Mouse (Mus musculus) intestine, embryonic 14.5 days (tissue): Measurements from ENCODE around the gene Flrt2. TPM values are rescaled to one million over a fixed set of nuclear protein-coding genes. Genes with fewer than 3 reads are reported as not detected.

Source experiments
- ATAC-seq: fragments of 200-750 bp; cut with Nextera tagmentation; replicated peaks from 2 replicates; pipeline ENCODE4 v1.8.0; 2017; ENCODE audit warnings: low read depth, moderate number of reproducible peaks, moderate TSS enrichment, moderate library complexity; ENCODE audit not compliant: low FRiP score, low TSS enrichment
- DNase-seq: peaks from one replicate; pipeline ENCODE4 v3.0.0-alpha.2; 2018; ENCODE audit warnings: low spot score
- H3K27ac ChIP-seq: fragments of 300-500 bp; sonication (generic); 2 replicates; pipeline ENCODE4 v1.5.1; 2014; ENCODE audit warnings: low read depth, mild to moderate bottlenecking, control low read depth
- H3K27me3 ChIP-seq: fragments of 300-500 bp; sonication (generic); replicated peaks from 2 replicates; pipeline ENCODE4 v1.6.1; 2014; ENCODE audit warnings: low read length, control low read depth; ENCODE audit not compliant: control insufficient read depth, insufficient read depth
- H3K36me3 ChIP-seq: fragments of 300-500 bp; sonication (generic); 2 replicates; pipeline ENCODE4 v1.6.1; 2014; ENCODE audit warnings: low read length, control low read depth; ENCODE audit not compliant: control insufficient read depth, insufficient read depth
- H3K4me1 ChIP-seq: fragments of 300-500 bp; sonication (generic); replicated peaks from 2 replicates; pipeline ENCODE4 v1.6.1; 2014; ENCODE audit warnings: low read length, control low read depth, mixed read lengths; ENCODE audit not compliant: control insufficient read depth, insufficient read depth
- H3K4me2 ChIP-seq: fragments of 300-500 bp; sonication (generic); 2 replicates; pipeline ENCODE4 v1.6.1; 2014; ENCODE audit warnings: low read length
- H3K4me3 ChIP-seq: fragments of 300-500 bp; sonication (generic); 2 replicates; pipeline ENCODE4 v1.5.1; 2014; ENCODE audit warnings: low read depth, low read length, control low read depth, mixed read lengths
- H3K9ac ChIP-seq: fragments of 300-500 bp; sonication (generic); 2 replicates; pipeline ENCODE4 v1.6.1; 2014; ENCODE audit warnings: mild to moderate bottlenecking, low read length
- H3K9me3 ChIP-seq: fragments of 300-500 bp; sonication (generic); 2 replicates; pipeline ENCODE4 v1.6.1; 2016; ENCODE audit warnings: low read length, control low read depth; ENCODE audit not compliant: control insufficient read depth
- WGBS: fragments of 180-500 bp; shearing (Covaris S2); extraction: QIAGEN DNeasy Blood & Tissue Kit; methylation state at CpG from one replicate; pipeline ENCODE4 v1.1.7; 2014; 5-methylcytosine and 5-hydroxymethylcytosine counted together
- polyA plus RNA-seq: library from polyadenylated mRNA; unstranded; fragments of >200 nt; fragmentation: Nextera tagmentation; extraction: Ambion mirVana; gene quantifications from 2 replicates; pipeline ENCODE4 v1.2.1, GENCODE M21; 2014

The Flrt2 gene
- polyA plus RNA-seq, 1 experiment from 2014 or later, result 22.1 TPM

DNA sequence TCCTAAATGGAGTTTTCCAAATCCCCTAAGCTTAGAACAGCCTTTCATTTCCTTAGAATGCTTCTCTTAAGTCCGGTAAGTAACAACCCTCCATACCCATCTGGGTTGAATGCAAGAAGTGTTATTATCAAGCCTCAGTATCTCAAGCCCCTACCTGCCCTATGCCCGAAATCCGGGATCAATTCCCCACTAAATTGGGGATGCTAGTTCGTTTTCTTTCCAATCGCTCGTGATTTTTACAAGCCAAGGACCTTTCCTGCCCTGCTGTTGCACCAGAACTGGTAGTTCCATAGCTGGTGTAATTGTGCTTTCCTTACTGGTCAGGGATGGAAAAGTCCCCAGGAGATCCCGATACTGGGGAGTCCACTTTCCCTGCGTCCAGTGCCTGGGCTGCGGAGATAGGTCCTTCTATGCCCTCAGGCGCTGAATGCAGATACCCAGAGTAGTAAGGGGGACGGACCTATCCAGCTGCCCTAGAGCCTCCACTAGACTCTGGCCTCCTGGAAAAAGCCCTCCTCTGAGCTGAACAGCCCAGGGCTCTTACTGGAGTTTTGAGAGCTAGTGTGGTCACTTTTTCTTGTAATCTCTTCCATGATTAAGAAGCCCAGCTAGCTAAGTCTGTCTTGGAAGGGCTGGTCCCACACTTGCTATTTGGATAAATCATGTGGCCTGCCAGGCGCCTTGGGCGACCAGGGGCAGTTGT, 1.1 kb downstream of the Flrt2 start:
- Histone ChIP-seq H3K4me3 (peak overlapping the region; percentile 85), H3K9me3 (no peaks in the 10 kb centered on the region), H3K4me1 (peaks cover 11% of the 10 kb centered on the region; the same call in 1 of the 2 replicates), H3K27me3 (peaks cover 25% of the 10 kb centered on the region), H3K4me2 (peak overlapping the region; percentile 95), H3K27ac (no peak overlapping the region), H3K9ac (0 out of 2 replicates have a peak overlapping the region, but pooled peaks have one; percentile 31), H3K36me3 (no peaks in the 10 kb centered on the region)
- ATAC-seq (no peak), DNase-seq (peak; percentile 60)
- WGBS, result 8% methylated on average over 13 of the region's 13 CpGs

DNA sequence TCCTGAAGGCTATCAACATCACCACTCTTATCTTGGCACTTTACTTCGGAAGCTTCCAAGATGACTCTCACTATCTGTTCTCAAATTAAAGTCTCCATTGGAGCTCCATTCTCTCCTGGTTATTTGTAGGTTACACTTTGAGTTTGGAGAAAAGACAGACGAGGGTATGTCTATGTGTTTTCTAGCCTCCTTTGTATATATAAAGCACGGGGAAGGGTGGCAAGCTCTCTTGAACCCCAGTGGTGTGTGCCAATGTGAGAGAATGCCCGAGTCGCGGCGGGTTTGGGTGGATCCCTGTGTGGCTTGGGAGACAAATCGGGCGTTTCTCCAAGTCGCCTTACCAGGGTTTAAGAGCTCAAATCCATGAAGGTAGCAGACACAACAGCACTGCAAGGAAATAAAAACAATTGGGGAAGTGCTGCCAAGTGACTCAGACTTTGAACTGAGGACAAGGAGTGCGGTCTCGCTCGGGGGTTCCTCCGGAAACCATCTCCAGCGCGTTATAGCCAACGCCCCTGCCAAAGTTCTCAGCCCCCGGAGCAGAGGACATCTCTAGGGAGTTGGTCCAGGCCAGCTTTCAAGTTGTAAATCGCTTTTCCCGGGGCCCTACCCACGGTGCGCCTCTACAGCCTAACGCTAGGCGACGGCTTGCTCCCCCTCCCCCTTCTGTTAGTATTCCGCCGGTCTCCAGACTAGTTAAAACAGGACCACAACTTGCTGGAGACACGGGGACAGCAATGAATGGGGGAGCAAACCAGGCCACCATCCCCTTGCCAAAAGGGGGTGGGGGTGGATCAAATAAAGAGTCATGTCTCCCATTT, 1.8 kb downstream of the Flrt2 start:
- DNase-seq (peak; percentile 77), ATAC-seq (no peak; the same call in 1 of the 2 replicates)
- Histone ChIP-seq H3K4me1 (peaks cover 12% of the 10 kb centered on the region; the same call in 1 of the 2 replicates), H3K4me2 (peak overlapping the region; percentile 95), H3K36me3 (no peaks in the 10 kb centered on the region), H3K9ac (peak overlapping the region; percentile 31), H3K27ac (peak overlapping the region; percentile 47; the same call in 1 of the 2 replicates), H3K4me3 (peak overlapping the region; percentile 85), H3K27me3 (peaks cover 25% of the 10 kb centered on the region), H3K9me3 (no peaks in the 10 kb centered on the region)
- 1% methylated on average over 28 of the region's 28 CpGs for WGBS

DNA sequence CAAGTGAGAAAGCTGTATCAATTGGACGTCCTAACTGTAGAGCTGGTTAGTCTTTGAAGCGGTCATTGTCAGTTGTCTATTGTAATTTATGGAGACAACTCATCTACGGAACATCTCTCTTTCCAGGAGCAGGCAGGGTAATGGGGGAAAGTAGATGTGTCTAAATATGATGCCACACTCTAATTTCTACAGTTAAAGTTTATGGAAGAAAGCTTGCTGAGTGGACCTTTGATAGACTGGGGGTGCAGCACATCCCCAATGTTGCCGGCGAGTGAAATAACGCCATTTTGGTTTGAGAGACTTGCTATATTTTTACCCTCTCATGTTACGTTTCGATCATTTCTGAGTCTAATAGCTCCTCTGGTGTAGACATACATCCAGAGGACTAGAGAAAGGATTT, 2.5 kb downstream of the Flrt2 start:
- peak overlapping the region; percentile 85 for H3K4me3 ChIP-seq
- no peaks in the 10 kb centered on the region for H3K36me3 ChIP-seq
- no peak for DNase-seq
- H3K4me1 ChIP-seq, result peaks cover 14% of the 10 kb centered on the region; the same call in 1 of the 2 replicates
- H3K27me3 ChIP-seq, result peaks cover 25% of the 10 kb centered on the region
- no peaks in the 10 kb centered on the region for H3K9me3 ChIP-seq
- H3K27ac ChIP-seq, result peak overlapping the region; percentile 47; the same call in 1 of the 2 replicates
- peak overlapping the region; percentile 31 for H3K9ac ChIP-seq
- under 1% methylated on average over 8 of the region's 8 CpGs for WGBS
- ATAC-seq, result no peak
- peak overlapping the region; percentile 95 for H3K4me2 ChIP-seq

DNA sequence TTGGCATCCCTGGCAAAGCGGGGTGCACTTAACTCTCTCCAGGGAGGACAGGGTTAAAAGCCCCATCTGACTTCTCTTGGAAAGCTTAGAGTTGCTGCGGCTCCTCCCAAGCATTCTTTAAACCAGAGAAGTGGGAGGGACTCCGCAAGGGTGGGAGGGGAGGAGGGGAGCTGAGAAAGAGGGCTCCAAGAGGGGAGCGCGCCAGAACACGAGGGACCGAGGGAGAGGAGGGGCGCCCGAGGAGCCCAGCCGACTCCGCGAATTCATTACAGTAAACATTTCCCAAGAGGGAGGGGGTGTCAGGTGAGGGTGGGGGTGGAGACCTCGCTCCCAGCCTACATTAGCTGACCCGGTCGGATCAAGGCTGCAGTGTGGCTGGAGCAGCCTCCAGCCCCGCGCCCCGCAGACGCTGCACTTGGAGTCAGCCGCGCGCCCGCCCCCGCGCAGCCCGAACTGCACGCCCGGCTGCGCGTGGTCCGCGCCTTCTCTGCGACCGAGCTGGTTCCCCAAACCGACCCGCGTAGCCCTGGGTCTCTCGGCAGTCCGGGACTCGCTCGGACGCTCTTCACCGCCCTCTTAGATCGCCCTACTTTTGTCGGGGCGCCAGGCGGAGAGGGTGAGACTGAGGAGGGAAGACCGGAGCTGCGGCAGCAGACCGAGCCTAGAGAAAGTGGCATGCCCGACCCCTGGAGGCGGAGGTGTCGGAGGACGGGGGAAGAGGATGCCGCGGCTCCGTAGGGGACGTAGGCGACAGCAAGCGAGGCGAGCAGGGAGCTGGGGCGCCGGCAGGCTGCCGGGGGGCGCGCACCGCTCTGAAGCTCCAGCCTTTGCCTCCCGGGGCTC, 3.2 kb downstream of the Flrt2 start:
- peaks cover 14% of the 10 kb centered on the region; the same call in 1 of the 2 replicates for H3K4me1 ChIP-seq

DNA sequence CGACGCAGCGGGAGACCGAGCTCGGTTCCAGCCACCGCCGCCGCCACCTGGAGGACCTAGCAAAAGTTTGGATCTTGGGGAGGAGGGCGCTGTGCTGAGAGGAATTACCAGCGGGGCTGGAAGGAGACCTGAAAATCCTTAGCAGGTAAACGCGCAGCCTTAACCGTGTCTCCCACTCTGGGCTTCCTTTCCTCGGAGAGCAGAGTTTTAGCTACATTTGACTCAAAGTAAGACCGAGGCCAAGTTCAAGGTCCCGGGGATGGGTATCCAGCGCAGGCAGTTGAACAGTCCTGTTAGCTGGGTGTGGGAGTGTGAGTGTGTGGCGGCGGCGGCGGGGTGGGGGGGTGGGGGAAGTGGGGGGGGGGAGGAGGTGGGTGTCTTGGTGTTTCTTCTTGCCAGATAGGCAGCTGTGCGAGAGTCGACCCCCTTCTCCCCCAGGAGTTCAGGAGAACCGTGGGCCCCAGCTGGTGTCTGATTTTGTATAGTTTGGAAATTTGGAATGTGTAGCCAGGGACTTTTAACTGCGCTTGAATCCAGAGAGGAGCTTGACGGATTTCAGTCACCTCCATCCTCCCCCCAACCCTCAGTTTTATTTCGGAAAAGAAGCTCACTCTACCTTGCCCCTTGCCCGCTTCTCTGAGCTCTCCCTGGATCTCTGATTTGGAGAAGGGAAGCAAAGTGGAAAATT, 4.0 kb downstream of the Flrt2 start:
- Histone ChIP-seq H3K27ac (peak overlapping the region; percentile 86), H3K4me2 (peak overlapping the region; percentile 95), H3K9me3 (no peaks in the 10 kb centered on the region), H3K27me3 (peaks cover 25% of the 10 kb centered on the region), H3K4me1 (peaks cover 14% of the 10 kb centered on the region; the same call in 1 of the 2 replicates), H3K4me3 (peak overlapping the region; percentile 85), H3K9ac (peak overlapping the region; percentile 79), H3K36me3 (no peaks in the 10 kb centered on the region)
- ATAC-seq (no peak), DNase-seq (peak; percentile 58)
- under 1% methylated on average over 28 of the region's 28 CpGs for WGBS

More for the DNA sequence above, 3.2 kb downstream of the Flrt2 start:
- Histone ChIP-seq H3K9me3 (no peaks in the 10 kb centered on the region), H3K27me3 (peaks cover 25% of the 10 kb centered on the region), H3K4me3 (peak overlapping the region; percentile 85), H3K4me2 (peak overlapping the region; percentile 95), H3K27ac (peak overlapping the region; percentile 86), H3K9ac (peak overlapping the region; percentile 79), H3K36me3 (no peaks in the 10 kb centered on the region)
- WGBS, result under 1% methylated on average over 54 of the region's 68 CpGs
- ATAC-seq, result peak; percentile 90
- DNase-seq, result peak; percentile 92

DNA sequence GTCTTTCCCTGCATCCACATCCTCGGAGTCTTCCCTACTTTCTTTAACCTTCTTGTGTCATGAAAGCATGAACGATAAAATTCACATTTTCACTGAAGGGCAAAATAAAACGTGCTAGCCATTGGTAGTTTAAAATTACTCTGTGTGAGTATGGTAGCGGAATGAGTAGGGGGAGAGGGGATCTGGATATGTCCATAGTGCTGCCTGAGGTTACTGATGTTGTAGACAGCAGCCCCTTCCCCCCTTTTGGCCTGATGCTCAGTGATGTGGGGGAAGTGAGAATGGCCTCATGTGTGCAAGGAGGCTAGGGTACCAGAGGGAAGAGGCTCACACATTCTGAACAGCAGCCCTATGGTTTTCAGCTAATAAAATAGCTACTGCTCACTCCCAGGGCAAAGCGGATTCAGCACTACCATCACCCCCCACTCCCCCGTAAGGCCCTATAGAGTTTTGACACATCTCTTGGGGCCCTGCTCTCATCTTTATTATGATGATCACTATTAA, 4.5 kb downstream of the Flrt2 start:
- Histone ChIP-seq H3K36me3 (no peaks in the 10 kb centered on the region), H3K27me3 (peaks cover 20% of the 10 kb centered on the region), H3K4me1 (peaks cover 12% of the 10 kb centered on the region; the same call in 1 of the 2 replicates), H3K9ac (peak overlapping the region; percentile 79), H3K4me3 (peak overlapping the region; percentile 85), H3K4me2 (peak overlapping the region; percentile 95), H3K9me3 (no peaks in the 10 kb centered on the region), H3K27ac (no peak overlapping the region)
- DNase-seq (peak; percentile 51), ATAC-seq (no peak)
- WGBS, result 6% methylated on average over 6 of the region's 6 CpGs

DNA sequence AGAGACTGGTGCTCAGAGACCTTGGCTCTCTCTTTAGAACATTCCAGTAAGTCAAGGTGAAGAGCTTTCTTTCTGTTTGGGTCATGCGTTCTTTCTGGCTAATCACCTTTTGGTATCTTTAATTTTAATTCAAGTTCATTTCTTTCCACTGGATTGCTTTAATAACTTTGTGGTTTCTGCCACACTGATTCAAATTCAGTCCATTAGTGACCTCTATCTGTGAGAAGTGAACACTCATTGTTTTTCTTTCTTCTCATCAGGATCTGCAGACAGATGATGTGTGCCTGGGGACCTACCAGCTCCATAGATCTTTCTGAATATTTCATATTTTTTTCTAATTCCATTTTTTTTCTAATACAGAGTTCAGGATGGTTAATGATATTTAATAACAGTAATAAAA, 6.5 kb downstream of the Flrt2 start:
- H3K4me3 ChIP-seq, result peak overlapping the region; percentile 85
- H3K36me3 ChIP-seq, result 0 out of 2 replicates have a peak, but pooled peaks cover under 1% of the 10 kb centered on the region
- H3K27ac ChIP-seq, result no peak overlapping the region
- WGBS, result 52% methylated on average over 1 of the region's 1 CpGs
- no peak overlapping the region for H3K9ac ChIP-seq
- DNase-seq, result no peak
- H3K4me2 ChIP-seq, result peak overlapping the region; percentile 95
- no peaks in the 10 kb centered on the region for H3K9me3 ChIP-seq
- peaks cover 3% of the 10 kb centered on the region; the same call in 1 of the 2 replicates for H3K4me1 ChIP-seq
- no peak for ATAC-seq
- H3K27me3 ChIP-seq, result peaks cover under 1% of the 10 kb centered on the region
